Mouse (Mus musculus) midbrain, embryonic 12.5 days (tissue): ENCODE measurements around the gene Tax1bp3. TPM values are rescaled to one million over a fixed set of nuclear protein-coding genes. Genes with fewer than 3 reads are reported as not detected.

ENCODE experiments used
- ATAC-seq: fragments of 200-750 bp; cut with Nextera tagmentation; 2 replicates; pipeline ENCODE4 v1.8.0; 2017; ENCODE audit warnings: low read depth, moderate TSS enrichment, moderate library complexity; ENCODE audit not compliant: low FRiP score
- H3K27ac ChIP-seq: fragments of 300-500 bp; sonication (generic); replicated peaks from 2 replicates; pipeline ENCODE4 v1.5.1; 2016; ENCODE audit warnings: mild to moderate bottlenecking
- H3K27me3 ChIP-seq: fragments of 300-500 bp; sonication (generic); 2 replicates; pipeline ENCODE4 v1.6.1; 2016; ENCODE audit warnings: mild to moderate bottlenecking
- H3K36me3 ChIP-seq: fragments of 300-500 bp; sonication (generic); 2 replicates; pipeline ENCODE4 v1.6.1; 2016
- H3K4me1 ChIP-seq: fragments of 300-500 bp; sonication (generic); 2 replicates; pipeline ENCODE4 v1.6.1; 2016
- H3K4me2 ChIP-seq: fragments of 300-500 bp; sonication (generic); replicated peaks from 2 replicates; pipeline ENCODE4 v1.6.1; 2016; ENCODE audit warnings: mild to moderate bottlenecking, moderate library complexity
- H3K4me3 ChIP-seq: fragments of 300-500 bp; sonication (generic); 2 replicates; pipeline ENCODE4 v1.5.1; 2016; ENCODE audit warnings: mild to moderate bottlenecking
- H3K9ac ChIP-seq: fragments of 300-500 bp; sonication (generic); replicated peaks from 2 replicates; pipeline ENCODE4 v1.6.1; 2016; ENCODE audit warnings: mild to moderate bottlenecking, moderate library complexity
- H3K9me3 ChIP-seq: fragments of 300-500 bp; sonication (generic); 2 replicates; pipeline ENCODE4 v1.6.1; 2016; ENCODE audit warnings: mild to moderate bottlenecking
- WGBS: fragments of 180-500 bp; shearing (Covaris S2); methylation state at CpG from one replicate; pipeline ENCODE4 v1.1.7; 2016; 5-methylcytosine and 5-hydroxymethylcytosine counted together
- polyA plus RNA-seq: library from polyadenylated mRNA; unstranded; fragments of >200 nt; fragmentation: Nextera tagmentation; extraction: Ambion mirVana; gene quantifications from 2 replicates; pipeline ENCODE4 v1.2.1, GENCODE M21; 2016

Tax1bp3 gene
- polyA plus RNA-seq, result 172 and 182 TPM in 2 replicates

GRCm38 (mm10) chr11:73176608-73177508, at the start of gene Tax1bp3, which contains the start of gene Emc6:
Tax1bp3 (plus strand) TSS chr11:73177083.
Emc6 (minus strand) TSS chr11:73177037.
- Histone ChIP-seq H3K36me3 (peaks cover 27% of the 10 kb centered on the region), H3K9me3 (no peaks in the 10 kb centered on the region), H3K9ac (peak within 1 kb of the TSS; percentile 84), H3K27me3 (no peaks in the 10 kb centered on the region), H3K4me2 (peak within 1 kb of the TSS; percentile 70), H3K4me1 (peaks cover 32% of the 10 kb centered on the region), H3K4me3 (peak within 1 kb of the TSS; percentile 93), H3K27ac (peak within 1 kb of the TSS; percentile 86)
- peak; percentile 98 for ATAC-seq
- under 1% methylated on average over 81 of the region's 81 CpGs for WGBS

GRCm38 (mm10) chr11:73131020-73131419, 45.9 kb upstream of the Tax1bp3 start:
- Histone ChIP-seq H3K4me2 (no peak overlapping the region), H3K9ac (no peak overlapping the region), H3K4me3 (no peak overlapping the region), H3K27me3 (no peaks in the 10 kb centered on the region), H3K9me3 (no peaks in the 10 kb centered on the region), H3K27ac (no peak overlapping the region), H3K36me3 (peaks cover 34% of the 10 kb centered on the region), H3K4me1 (peaks cover 6% of the 10 kb centered on the region; the same call in 1 of the 2 replicates)
- ATAC-seq, result no peak
- 82% methylated on average over 7 of the region's 7 CpGs for WGBS

GRCm38 (mm10) chr11:73132999-73133398, 43.9 kb upstream of the Tax1bp3 start:
- 96% methylated on average over 6 of the region's 6 CpGs for WGBS
- Histone ChIP-seq H3K27me3 (no peaks in the 10 kb centered on the region), H3K9ac (no peak overlapping the region), H3K27ac (no peak overlapping the region), H3K4me1 (peaks cover 23% of the 10 kb centered on the region), H3K4me2 (no peak overlapping the region), H3K36me3 (peaks cover 33% of the 10 kb centered on the region), H3K9me3 (no peaks in the 10 kb centered on the region), H3K4me3 (no peak overlapping the region)
- no peak for ATAC-seq

GRCm38 (mm10) chr11:73134222-73134621, 42.7 kb upstream of the Tax1bp3 start:
- 94% methylated on average over 5 of the region's 5 CpGs for WGBS
- H3K4me2 ChIP-seq, result peak overlapping the region; percentile 4
- peaks cover 33% of the 10 kb centered on the region for H3K36me3 ChIP-seq
- H3K4me3 ChIP-seq, result no peak overlapping the region
- no peaks in the 10 kb centered on the region for H3K9me3 ChIP-seq
- no peaks in the 10 kb centered on the region for H3K27me3 ChIP-seq
- no peak overlapping the region for H3K27ac ChIP-seq
- no peak for ATAC-seq
- H3K4me1 ChIP-seq, result peaks cover 23% of the 10 kb centered on the region
- H3K9ac ChIP-seq, result no peak overlapping the region

- Histone ChIP-seq H3K36me3 (peaks cover 26% of the 10 kb centered on the region), H3K4me3 (peak overlapping the region; percentile 78), H3K4me2 (peak overlapping the region; percentile 79), H3K27me3 (no peaks in the 10 kb centered on the region), H3K4me1 (peaks cover 23% of the 10 kb centered on the region), H3K27ac (no peak overlapping the region), H3K9me3 (no peaks in the 10 kb centered on the region), H3K9ac (no peak overlapping the region)
- no peak for ATAC-seq
- WGBS, result 91% methylated on average over 6 of the region's 6 CpGs
These were observed 40.3 kb upstream of the Tax1bp3 start for GRCm38 (mm10) chr11:73136587-73136986.

GRCm38 (mm10) chr11:73137116-73137515, 39.8 kb upstream of the Tax1bp3 start:
- WGBS, result 49% methylated on average over 11 of the region's 11 CpGs
- Histone ChIP-seq H3K4me3 (peak overlapping the region; percentile 78), H3K27ac (no peak overlapping the region), H3K36me3 (peaks cover 25% of the 10 kb centered on the region), H3K4me1 (peaks cover 23% of the 10 kb centered on the region), H3K4me2 (peak overlapping the region; percentile 79), H3K9me3 (no peaks in the 10 kb centered on the region), H3K27me3 (no peaks in the 10 kb centered on the region), H3K9ac (peak overlapping the region; percentile 80)
- no peak for ATAC-seq

- Histone ChIP-seq H3K9me3 (no peaks in the 10 kb centered on the region), H3K27me3 (no peaks in the 10 kb centered on the region), H3K4me3 (peak within 1 kb of the TSS; percentile 78), H3K4me2 (peak within 1 kb of the TSS; percentile 79), H3K36me3 (peaks cover 18% of the 10 kb centered on the region), H3K4me1 (peaks cover 23% of the 10 kb centered on the region), H3K27ac (0 out of 2 replicates have a peak within 1 kb of the TSS, but pooled peaks have one; percentile 15), H3K9ac (peak within 1 kb of the TSS; percentile 80)
- ATAC-seq, result peak; percentile 95
- under 1% methylated on average over 80 of the region's 84 CpGs for WGBS
These were observed 39.0 kb upstream of the Tax1bp3 start, which contains the start of gene Haspin for GRCm38 (mm10) chr11:73137591-73138501. Haspin (minus strand) TSS chr11:73138294.

GRCm38 (mm10) chr11:73144261-73144681, 32.6 kb upstream of the Tax1bp3 start:
- H3K27me3 ChIP-seq, result no peaks in the 10 kb centered on the region
- no peak overlapping the region for H3K9ac ChIP-seq
- H3K27ac ChIP-seq, result no peak overlapping the region
- H3K36me3 ChIP-seq, result no peaks in the 10 kb centered on the region
- WGBS, result 69% methylated on average over 1 of the region's 1 CpGs
- no peak overlapping the region for H3K4me3 ChIP-seq
- peaks cover 2% of the 10 kb centered on the region; the same call in 1 of the 2 replicates for H3K4me1 ChIP-seq
- no peak overlapping the region for H3K4me2 ChIP-seq
- ATAC-seq, result no peak
- H3K9me3 ChIP-seq, result no peaks in the 10 kb centered on the region

GRCm38 (mm10) chr11:73146026-73146974, 30.6 kb upstream of the Tax1bp3 start:
- Histone ChIP-seq H3K4me1 (peaks cover 2% of the 10 kb centered on the region; the same call in 1 of the 2 replicates), H3K27me3 (no peaks in the 10 kb centered on the region), H3K36me3 (no peaks in the 10 kb centered on the region), H3K9ac (no peak overlapping the region), H3K27ac (no peak overlapping the region), H3K9me3 (no peaks in the 10 kb centered on the region), H3K4me3 (no peak overlapping the region), H3K4me2 (no peak overlapping the region)
- ATAC-seq, result no peak
- WGBS, result 58% methylated on average over 11 of the region's 11 CpGs

GRCm38 (mm10) chr11:73146975-73147365, 29.9 kb upstream of the Tax1bp3 start:
- ATAC-seq, result no peak
- no peak overlapping the region for H3K4me2 ChIP-seq
- H3K27ac ChIP-seq, result no peak overlapping the region
- no peak overlapping the region for H3K9ac ChIP-seq
- 54% methylated on average over 7 of the region's 7 CpGs for WGBS
- H3K27me3 ChIP-seq, result no peaks in the 10 kb centered on the region
- no peak overlapping the region for H3K4me3 ChIP-seq
- H3K4me1 ChIP-seq, result peaks cover 2% of the 10 kb centered on the region; the same call in 1 of the 2 replicates
- H3K36me3 ChIP-seq, result no peaks in the 10 kb centered on the region
- H3K9me3 ChIP-seq, result no peaks in the 10 kb centered on the region

- ATAC-seq, result no peak
- 70% methylated on average over 9 of the region's 9 CpGs for WGBS
These were observed 28.7 kb upstream of the Tax1bp3 start for GRCm38 (mm10) chr11:73148209-73148608.

More at GRCm38 (mm10) chr11:73148209-73148608, 28.7 kb upstream of the Tax1bp3 start:
- no peaks in the 10 kb centered on the region for H3K9me3 ChIP-seq
- H3K9ac ChIP-seq, result no peak overlapping the region
- H3K4me2 ChIP-seq, result no peak overlapping the region
- H3K27me3 ChIP-seq, result no peaks in the 10 kb centered on the region
- no peaks in the 10 kb centered on the region for H3K36me3 ChIP-seq
- H3K27ac ChIP-seq, result no peak overlapping the region
- H3K4me1 ChIP-seq, result peaks cover 2% of the 10 kb centered on the region; the same call in 1 of the 2 replicates
- H3K4me3 ChIP-seq, result no peak overlapping the region
